Mouse (Mus musculus): ENCODE results near the gene Pcca.

The Pcca gene

GRCm38 (mm10) chr14:122534017-122534924, at the start of gene Pcca:
TSS of gene Pcca (plus strand) at chr14:122534324.
- peak; percentile 76 to 81 for DNase-seq (ENCODE audit: low read depth in 2 of 2, low spot score in 2 of 2)

GRCm38 (mm10) chr14:122484458-122484843, 49.7 kb upstream of the Pcca start:
- no peak for DNase-seq (ENCODE audit: low read depth in 2 of 2, low spot score in 2 of 2)

- DNase-seq (ENCODE audit: low read depth in 2 of 2, low spot score in 2 of 2), result no peak
Measured at GRCm38 (mm10) chr14:122484844-122485551, 49.1 kb upstream of the Pcca start.

- DNase-seq (ENCODE audit: low read depth in 2 of 2, low spot score in 2 of 2), result no peak
Measured at GRCm38 (mm10) chr14:122485635-122486181, 48.4 kb upstream of the Pcca start.

DNA sequence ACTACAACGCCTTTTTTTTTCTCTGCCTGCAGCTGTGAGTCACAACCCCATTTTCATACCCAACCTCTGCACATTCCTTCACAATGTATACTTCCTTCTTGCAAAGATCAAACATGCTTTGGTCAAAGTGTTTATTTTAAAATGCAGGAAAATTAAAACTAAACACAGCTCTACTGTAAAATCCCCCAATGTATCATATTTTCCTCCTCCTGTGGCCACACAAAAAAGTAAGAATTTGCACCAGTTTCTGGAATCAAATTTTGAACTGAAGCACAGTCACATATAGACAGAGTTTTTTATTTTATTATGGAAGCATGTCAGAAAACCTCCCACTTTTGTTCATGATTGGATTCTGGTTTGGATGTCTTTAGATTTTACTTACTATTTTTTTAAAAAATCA, 47.5 kb upstream of the Pcca start:
- DNase-seq (ENCODE audit: low read depth in 2 of 2, low spot score in 2 of 2), result no peak

- no peak for DNase-seq (ENCODE audit: low read depth in 2 of 2, low spot score in 2 of 2)
Measured at GRCm38 (mm10) chr14:122487366-122487765, 46.8 kb upstream of the Pcca start.

DNA sequence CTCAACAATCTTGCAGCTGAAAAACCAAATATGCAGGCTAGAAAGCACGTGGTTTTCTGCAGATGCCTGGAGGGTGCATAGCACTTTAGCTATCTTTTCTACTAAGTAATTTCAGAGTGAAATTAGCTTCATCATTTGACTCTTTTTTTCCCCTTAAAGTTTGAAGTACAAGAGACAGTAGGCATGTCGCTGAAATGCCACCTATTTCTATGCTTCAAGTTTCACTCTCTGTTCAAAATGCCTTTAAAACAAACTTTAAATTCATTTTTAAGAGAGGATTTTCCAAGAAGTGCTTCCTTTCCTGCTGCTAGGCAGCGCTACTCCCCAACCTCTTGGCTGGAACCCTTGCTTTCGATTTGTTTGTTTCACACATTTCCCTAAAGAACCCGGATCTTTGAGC, 45.1 kb upstream of the Pcca start:
- DNase-seq (ENCODE audit: low read depth in 2 of 2, low spot score in 2 of 2), result no peak

- DNase-seq (ENCODE audit: low read depth in 2 of 2, low spot score in 2 of 2), result no peak
Measured at GRCm38 (mm10) chr14:122489686-122490414, 44.3 kb upstream of the Pcca start.

DNA sequence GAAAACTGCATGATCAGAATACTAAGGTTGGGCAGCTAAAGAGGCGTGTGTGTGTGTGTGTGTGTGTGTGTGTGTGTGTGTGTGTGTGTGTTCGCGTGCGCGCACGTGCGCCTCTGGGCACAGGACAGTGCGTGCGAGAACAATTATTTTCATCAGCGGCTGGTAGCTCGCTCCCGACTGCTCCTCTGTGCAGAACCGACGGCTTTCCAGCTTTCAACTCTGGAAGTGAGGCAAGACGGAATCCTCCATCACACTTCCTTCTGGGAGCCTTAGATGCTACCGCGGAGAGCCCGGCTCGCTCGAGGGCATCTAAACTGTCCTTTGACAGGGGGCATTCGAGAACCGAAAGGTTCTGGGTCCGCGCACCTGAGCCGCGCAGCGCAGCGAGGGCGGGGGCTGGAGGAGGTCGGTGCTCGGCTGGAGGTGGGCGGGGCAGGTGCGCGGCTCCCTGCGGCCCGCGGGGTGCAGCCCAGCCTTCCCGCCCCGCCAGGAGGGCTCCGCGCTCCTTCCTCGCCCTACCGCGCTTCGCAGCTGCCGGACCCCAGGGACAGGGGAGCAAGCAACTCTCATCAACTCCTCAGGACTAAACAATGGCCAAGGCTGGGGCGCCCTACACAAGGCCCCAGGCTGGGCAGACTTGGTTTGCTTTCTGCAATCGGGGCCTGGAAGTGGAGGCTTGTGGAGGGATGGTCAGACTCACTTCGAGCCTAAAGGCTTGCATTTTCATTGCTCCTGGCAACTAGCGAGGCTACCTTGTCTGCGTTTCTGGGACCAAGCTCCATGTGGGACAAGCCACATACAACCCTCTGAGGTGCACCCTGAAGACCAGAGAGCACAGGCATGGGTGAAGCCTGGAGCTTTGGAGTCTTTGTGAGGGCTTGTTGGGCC, 43.4 kb upstream of the Pcca start, which contains the start of gene Gm10837:
Gene Gm10837, plus strand, starts transcription at position 146 of the 888 bp plus-strand sequence.
- DNase-seq (ENCODE audit: low read depth in 2 of 2, low spot score in 2 of 2), result no peak

GRCm38 (mm10) chr14:122491521-122491920, 42.6 kb upstream of the Pcca start:
- DNase-seq (ENCODE audit: low read depth in 2 of 2, low spot score in 2 of 2), result no peak

GRCm38 (mm10) chr14:122492015-122492414, 42.1 kb upstream of the Pcca start:
- no peak for DNase-seq (ENCODE audit: low read depth in 2 of 2, low spot score in 2 of 2)

GRCm38 (mm10) chr14:122509058-122509457, 25.1 kb upstream of the Pcca start:
- no peak for DNase-seq (ENCODE audit: low read depth in 2 of 2, low spot score in 2 of 2)

- DNase-seq (ENCODE audit: low read depth in 2 of 2, low spot score in 2 of 2), result no peak
Measured at GRCm38 (mm10) chr14:122511519-122511918, 22.6 kb upstream of the Pcca start.

DNA sequence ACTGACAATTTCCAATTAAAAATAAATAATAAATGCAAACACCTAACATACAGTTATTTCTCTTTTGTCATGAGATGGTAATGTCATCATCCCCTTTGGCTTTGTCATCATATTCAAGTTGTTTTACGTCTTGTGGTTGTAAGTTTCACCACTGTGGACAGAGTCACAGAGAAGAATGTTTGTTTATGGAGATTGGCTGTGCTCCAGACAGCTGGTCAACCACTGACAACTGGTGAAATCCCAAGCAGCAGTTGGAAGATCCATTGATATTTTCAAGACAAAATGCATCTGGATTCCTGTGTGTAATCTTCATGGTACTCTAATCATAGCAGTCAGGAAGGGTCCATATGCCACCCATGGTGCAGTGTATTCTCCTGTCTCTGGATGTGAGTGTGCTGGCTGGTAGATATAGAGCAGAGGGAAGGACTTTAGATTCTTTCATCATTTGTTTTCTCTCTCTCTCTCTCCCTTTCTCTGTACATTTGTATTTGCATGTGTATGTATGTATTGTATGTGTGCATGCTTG, 20.6 kb upstream of the Pcca start:
- no peak for DNase-seq (ENCODE audit: low read depth in 2 of 2, low spot score in 2 of 2)

GRCm38 (mm10) chr14:122528475-122528874, 5.6 kb upstream of the Pcca start:
- no peak for DNase-seq (ENCODE audit: low read depth in 2 of 2, low spot score in 2 of 2)

GRCm38 (mm10) chr14:122535986-122536385, 1.9 kb downstream of the Pcca start:
- no peak for DNase-seq (ENCODE audit: low read depth in 2 of 2, low spot score in 2 of 2)

- DNase-seq (ENCODE audit: low read depth in 2 of 2, low spot score in 2 of 2), result no peak
Measured at GRCm38 (mm10) chr14:122548421-122548820, 14.3 kb downstream of the Pcca start.

DNA sequence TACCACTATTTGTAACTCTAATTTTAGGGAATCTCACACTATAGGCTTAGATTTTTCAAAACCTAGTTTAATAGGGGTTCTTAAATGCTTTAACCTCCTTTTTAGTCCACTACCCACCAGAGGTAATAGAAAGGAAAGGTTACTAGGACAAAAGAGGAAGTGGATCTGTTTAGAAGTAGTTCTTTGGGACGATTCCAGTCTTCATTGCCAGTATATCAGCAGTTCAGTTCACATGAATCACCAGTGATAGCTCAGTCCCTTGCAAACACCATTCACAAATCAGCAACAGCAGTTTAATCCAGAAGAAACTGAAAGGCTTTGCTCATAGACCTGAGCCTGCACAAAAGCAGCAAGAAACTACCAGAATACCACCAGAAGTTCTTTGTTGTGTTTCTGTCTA, 14.8 kb downstream of the Pcca start:
- no peak for DNase-seq (ENCODE audit: low read depth in 2 of 2, low spot score in 2 of 2)

DNA sequence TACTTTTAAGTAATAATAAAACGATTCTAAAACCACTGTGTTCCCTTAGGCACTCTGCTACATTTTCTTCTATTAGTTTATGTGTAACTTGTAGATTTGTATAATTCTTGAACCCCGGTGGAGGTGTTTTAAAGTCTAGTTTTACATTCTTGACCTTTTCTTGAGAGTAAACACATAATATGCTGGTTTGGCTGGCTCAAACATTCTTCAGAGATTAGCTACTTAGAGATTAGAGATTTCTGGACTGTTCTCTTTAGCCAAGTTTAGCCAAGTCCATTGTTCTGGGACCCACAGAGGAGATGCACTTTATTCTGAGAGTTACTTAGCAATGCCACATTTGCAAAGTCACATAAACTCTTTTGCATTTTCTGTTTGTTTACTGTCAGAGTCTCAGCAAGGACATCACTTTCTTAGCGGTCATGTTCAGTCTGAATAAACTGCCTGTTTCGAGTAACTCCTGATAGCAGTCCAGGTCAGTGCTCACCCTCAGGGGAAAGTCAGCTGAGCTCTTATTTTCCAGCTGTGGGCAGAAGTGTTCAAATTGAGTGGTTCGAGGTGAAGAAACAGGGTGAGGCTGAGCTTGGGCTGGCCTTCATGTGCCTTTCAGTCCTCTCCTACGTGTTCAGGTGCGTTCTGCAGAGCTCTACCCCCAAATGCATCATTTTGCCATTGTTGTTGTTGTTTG, 18.8 kb downstream of the Pcca start:
- DNase-seq (ENCODE audit: low read depth in 2 of 2, low spot score in 2 of 2), result no peak

Data from CD8-positive naive resting alpha-beta T cell, adult 2 months (primary cell).